Mouse (Mus musculus) E14TG2a.4 (cell line): ENCODE measurements around the gene Themis2.
"Not testable (repeated sequence)": the region's sequence is repeated elsewhere in the genome, so short reads cannot be mapped to it uniquely, and the experiment has no call there.

ENCODE experiments used
- H3K27me3 ChIP-seq: 2 replicates; pipeline ENCODE4 v1.6.1; 2014; ENCODE audit warnings: low read length, control low read depth; ENCODE audit not compliant: insufficient read depth
- H3K36me3 ChIP-seq: 2 replicates; pipeline ENCODE4 v1.6.1; 2014; ENCODE audit warnings: low read length, control low read depth; ENCODE audit not compliant: insufficient read depth
- H3K4me1 ChIP-seq: replicated peaks from 2 replicates; pipeline ENCODE4 v1.6.1; 2014; ENCODE audit warnings: low read depth, low read length, control low read depth
- H3K4me3 ChIP-seq: replicated peaks from 2 replicates; pipeline ENCODE4 v1.5.1; 2014; ENCODE audit warnings: mild to moderate bottlenecking, low read length
- H3K9me3 ChIP-seq: 2 replicates; pipeline ENCODE4 v1.6.1; 2014; ENCODE audit warnings: low read length, control low read depth
- CTCF ChIP-seq: conservative IDR thresholded peaks from 2 replicates; pipeline ENCODE4 v1.5.1; 2014; ENCODE audit warnings: low read length
- NANOG ChIP-seq: IDR thresholded peaks from 2 replicates; pipeline ENCODE4 v1.6.1; 2014; ENCODE audit warnings: borderline replicate concordance, low read length, mixed read lengths
- POU5F1 ChIP-seq: IDR thresholded peaks from 2 replicates; pipeline ENCODE4 v1.6.1; 2014; ENCODE audit warnings: low read length, borderline replicate concordance

The Themis2 gene

GRCm38 (mm10) chr4:132803212-132803611, 7.0 kb upstream of the Themis2 start:
- Histone ChIP-seq H3K36me3 (no peaks in the 10 kb centered on the region), H3K4me3 (no peak overlapping the region), H3K27me3 (peaks cover 1% of the 10 kb centered on the region), H3K4me1 (peaks cover 48% of the 10 kb centered on the region), H3K9me3 (no peaks in the 10 kb centered on the region)
- TF ChIP-seq NANOG (no peak), POU5F1 (no peak), CTCF (no peak)

- H3K4me1 ChIP-seq = peaks cover 46% of the 10 kb centered on the region
- H3K36me3 ChIP-seq = no peaks in the 10 kb centered on the region
- TF ChIP-seq POU5F1 = no peak
- no peak for TF ChIP-seq CTCF
- TF ChIP-seq NANOG = no peak
These were observed 6.0 kb upstream of the Themis2 start for GRCm38 (mm10) chr4:132802171-132802637.

GRCm38 (mm10) chr4:132801176-132802077, 5.2 kb upstream of the Themis2 start:
- Histone ChIP-seq H3K4me3 (peak overlapping the region; percentile 71), H3K27me3 (peaks cover 11% of the 10 kb centered on the region), H3K4me1 (peaks cover 49% of the 10 kb centered on the region), H3K36me3 (no peaks in the 10 kb centered on the region), H3K9me3 (no peaks in the 10 kb centered on the region)
- TF ChIP-seq NANOG (no peak), POU5F1 (no peak), CTCF (no peak)

More at GRCm38 (mm10) chr4:132802171-132802637, 6.0 kb upstream of the Themis2 start:
- Histone ChIP-seq H3K27me3 (peaks cover 7% of the 10 kb centered on the region), H3K4me3 (peak overlapping the region; percentile 71), H3K9me3 (no peaks in the 10 kb centered on the region)

GRCm38 (mm10) chr4:132799845-132800244, 3.7 kb upstream of the Themis2 start:
- Histone ChIP-seq H3K9me3 (no peaks in the 10 kb centered on the region), H3K4me1 (peaks cover 50% of the 10 kb centered on the region), H3K36me3 (no peaks in the 10 kb centered on the region), H3K27me3 (peaks cover 23% of the 10 kb centered on the region), H3K4me3 (no peak overlapping the region)
- TF ChIP-seq CTCF (no peak), NANOG (no peak), POU5F1 (no peak)

- peaks cover 35% of the 10 kb centered on the region for H3K27me3 ChIP-seq
- H3K9me3 ChIP-seq, H3K36me3 ChIP-seq, H3K4me3 ChIP-seq: not testable (repeated sequence)
- peaks cover 47% of the 10 kb centered on the region for H3K4me1 ChIP-seq
These were observed 2.5 kb upstream of the Themis2 start for GRCm38 (mm10) chr4:132798666-132799065.

GRCm38 (mm10) chr4:132798028-132798427, 1.8 kb upstream of the Themis2 start:
- H3K36me3 ChIP-seq = no peaks in the 10 kb centered on the region
- H3K4me3 ChIP-seq = no peak overlapping the region
- peaks cover 47% of the 10 kb centered on the region for H3K4me1 ChIP-seq
- peaks cover 36% of the 10 kb centered on the region for H3K27me3 ChIP-seq
- TF ChIP-seq CTCF = no peak
- no peak for TF ChIP-seq POU5F1
- TF ChIP-seq NANOG = no peak
- no peaks in the 10 kb centered on the region for H3K9me3 ChIP-seq

GRCm38 (mm10) chr4:132797461-132797860, 1.3 kb upstream of the Themis2 start:
- H3K4me1 ChIP-seq = peaks cover 43% of the 10 kb centered on the region
- no peaks in the 10 kb centered on the region for H3K9me3 ChIP-seq
- no peak for TF ChIP-seq NANOG
- TF ChIP-seq CTCF = no peak
- no peak for TF ChIP-seq POU5F1
- H3K27me3 ChIP-seq = peaks cover 38% of the 10 kb centered on the region
- H3K36me3 ChIP-seq = no peaks in the 10 kb centered on the region
- H3K4me3 ChIP-seq = no peak overlapping the region

GRCm38 (mm10) chr4:132795171-132795570, 1.0 kb downstream of the Themis2 start:
- no peak overlapping the region; the same call in 1 of the 2 replicates for H3K4me3 ChIP-seq
- H3K27me3 ChIP-seq = peaks cover 46% of the 10 kb centered on the region
- TF ChIP-seq POU5F1 (no peak), NANOG (no peak), CTCF (no peak)
- H3K36me3 ChIP-seq = no peaks in the 10 kb centered on the region
- H3K9me3 ChIP-seq = no peaks in the 10 kb centered on the region
- H3K4me1 ChIP-seq = peaks cover 22% of the 10 kb centered on the region

- no peak for TF ChIP-seq NANOG
- TF ChIP-seq CTCF = no peak
- TF ChIP-seq POU5F1 = no peak
- Histone ChIP-seq H3K9me3 (no peaks in the 10 kb centered on the region), H3K4me3 (no peak overlapping the region), H3K4me1 (peaks cover 21% of the 10 kb centered on the region), H3K27me3 (peaks cover 46% of the 10 kb centered on the region), H3K36me3 (no peaks in the 10 kb centered on the region)
These were observed 1.4 kb downstream of the Themis2 start for GRCm38 (mm10) chr4:132794760-132795159.
